Mouse (Mus musculus): ENCODE measurements around the gene Cd86. TPM values are rescaled to one million over a fixed set of nuclear protein-coding genes. Genes with fewer than 3 reads are reported as not detected.

The Cd86 gene
- polyA plus RNA-seq, 1 experiment from 2014 or later = 2.0 TPM

DNA sequence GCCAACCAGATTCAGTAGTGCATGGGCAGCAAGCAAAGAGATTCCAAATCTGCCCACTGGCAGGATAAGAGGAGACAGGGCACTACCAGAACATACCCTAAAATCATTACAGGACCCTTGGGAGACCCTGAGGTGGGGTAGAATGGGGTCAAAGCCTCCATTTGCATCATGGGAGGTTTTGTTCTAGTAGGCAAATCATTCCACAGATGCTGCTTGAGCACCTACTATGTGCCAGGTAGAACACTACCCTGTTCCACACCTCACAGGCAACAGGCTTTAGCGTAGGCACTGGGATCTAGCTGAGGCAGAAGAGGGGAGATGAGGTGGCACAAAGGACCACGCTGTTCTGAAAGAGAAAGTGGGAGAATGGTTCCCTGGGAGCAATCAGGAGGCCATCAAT is 31.5 kb downstream of the Cd86 start:
- Histone ChIP-seq H3K4me2 (ENCODE audit: low read length) (no peak overlapping the region), H3K9ac (replicated peaks; ENCODE audit: low read length) (no peak overlapping the region), H3K4me1 (ENCODE audit: control insufficient read depth, insufficient read depth, low read length) (no peaks in the 10 kb centered on the region), H3K27me3 (ENCODE audit: control insufficient read depth, insufficient read depth, low read length) (no peaks in the 10 kb centered on the region), H3K4me3 (replicated peaks; ENCODE audit: low read depth, low read length) (no peak overlapping the region), H3K27ac (replicated peaks; ENCODE audit: low read depth, low read length) (no peak overlapping the region), H3K9me3 (ENCODE audit: control insufficient read depth, low read length) (no peaks in the 10 kb centered on the region), H3K36me3 (ENCODE audit: control insufficient read depth, insufficient read depth, low read length) (no peaks in the 10 kb centered on the region)
- 92% methylated on average over 2 of the region's 2 CpGs for WGBS
- ATAC-seq (ENCODE audit: low FRiP score, low TSS enrichment) (no peak), DNase-seq (no peak)

DNA sequence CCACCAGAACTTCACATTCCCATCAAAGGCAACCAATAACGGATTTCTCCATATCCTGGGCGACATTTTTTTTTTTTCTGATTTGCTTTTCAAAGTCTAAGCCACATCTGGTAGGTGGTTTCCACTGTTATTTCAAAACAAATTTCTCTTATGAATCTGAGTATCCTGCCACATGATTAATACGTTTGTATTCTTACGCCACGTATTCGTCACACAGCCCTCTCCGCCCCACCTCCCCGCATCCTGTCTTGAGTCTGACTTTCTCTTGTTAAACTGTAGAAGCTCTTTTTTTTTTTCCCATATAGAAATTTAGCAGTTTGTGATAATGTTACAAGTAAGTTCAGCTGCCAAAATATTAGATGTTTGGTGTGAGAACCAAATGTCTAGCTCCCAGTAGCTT is 33.7 kb downstream of the Cd86 start:
- Histone ChIP-seq H3K36me3 (ENCODE audit: control insufficient read depth, insufficient read depth, low read length) (no peaks in the 10 kb centered on the region), H3K4me3 (replicated peaks; ENCODE audit: low read depth, low read length) (no peak overlapping the region), H3K9me3 (ENCODE audit: control insufficient read depth, low read length) (no peaks in the 10 kb centered on the region), H3K9ac (replicated peaks; ENCODE audit: low read length) (no peak overlapping the region), H3K27me3 (ENCODE audit: control insufficient read depth, insufficient read depth, low read length) (no peaks in the 10 kb centered on the region), H3K27ac (replicated peaks; ENCODE audit: low read depth, low read length) (no peak overlapping the region), H3K4me2 (ENCODE audit: low read length) (no peak overlapping the region), H3K4me1 (ENCODE audit: control insufficient read depth, insufficient read depth, low read length) (no peaks in the 10 kb centered on the region)
- DNase-seq = no peak
- WGBS = 94% methylated on average over 8 of the region's 8 CpGs
- ATAC-seq (ENCODE audit: low FRiP score, low TSS enrichment) = no peak

DNA sequence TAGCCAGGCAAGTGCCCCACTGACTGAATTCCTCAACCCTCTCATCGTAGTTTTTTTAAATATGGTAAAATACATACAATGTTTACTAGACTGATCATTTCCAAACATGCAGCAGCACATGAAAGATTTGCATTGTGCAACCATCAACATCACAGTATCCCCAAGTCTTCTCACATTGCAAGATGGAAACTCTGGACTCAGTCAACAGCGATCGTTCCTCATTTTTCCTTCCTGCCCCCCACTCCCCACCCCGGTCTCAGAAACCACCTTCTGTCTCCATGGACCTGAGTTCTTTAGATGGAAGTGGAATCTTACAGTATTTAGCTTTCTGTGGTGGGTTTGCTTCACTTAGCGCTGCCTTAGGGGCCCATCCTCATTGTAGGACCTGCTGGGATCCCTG is 34.3 kb downstream of the Cd86 start:
- no peak for ATAC-seq (ENCODE audit: low FRiP score, low TSS enrichment)
- H3K27ac ChIP-seq (replicated peaks; ENCODE audit: low read depth, low read length) = no peak overlapping the region
- H3K9ac ChIP-seq (replicated peaks; ENCODE audit: low read length) = no peak overlapping the region
- no peaks in the 10 kb centered on the region for H3K36me3 ChIP-seq (ENCODE audit: control insufficient read depth, insufficient read depth, low read length)
- no peaks in the 10 kb centered on the region for H3K4me1 ChIP-seq (ENCODE audit: control insufficient read depth, insufficient read depth, low read length)
- H3K4me2 ChIP-seq (ENCODE audit: low read length) = no peak overlapping the region
- no peak for DNase-seq
- WGBS = 92% methylated on average over 5 of the region's 5 CpGs
- no peak overlapping the region for H3K4me3 ChIP-seq (replicated peaks; ENCODE audit: low read depth, low read length)
- no peaks in the 10 kb centered on the region for H3K27me3 ChIP-seq (ENCODE audit: control insufficient read depth, insufficient read depth, low read length)
- no peaks in the 10 kb centered on the region for H3K9me3 ChIP-seq (ENCODE audit: control insufficient read depth, low read length)

DNA sequence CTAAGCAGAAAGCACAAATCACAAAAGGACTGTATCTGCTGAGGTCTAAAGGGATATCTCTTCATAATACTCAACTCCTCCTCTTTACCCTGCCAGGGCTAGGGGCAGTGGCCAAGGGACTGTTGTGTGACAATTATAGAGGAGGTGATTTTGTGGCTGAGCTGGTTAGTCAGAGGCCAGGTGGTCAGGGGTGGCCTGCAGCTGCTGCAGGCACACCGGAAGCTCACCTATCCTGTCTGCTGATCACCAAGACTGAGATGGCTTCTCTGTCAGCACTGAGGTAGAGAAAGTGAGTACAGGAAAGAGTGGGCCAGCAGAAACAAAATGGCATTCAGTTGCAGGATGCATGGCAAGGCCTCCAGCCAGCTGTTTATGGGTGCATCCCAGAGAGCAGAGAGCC is 38.1 kb downstream of the Cd86 start:
- Histone ChIP-seq H3K27me3 (ENCODE audit: control insufficient read depth, insufficient read depth, low read length) (no peaks in the 10 kb centered on the region), H3K9ac (replicated peaks; ENCODE audit: low read length) (no peak overlapping the region), H3K4me3 (replicated peaks; ENCODE audit: low read depth, low read length) (no peak overlapping the region), H3K27ac (replicated peaks; ENCODE audit: low read depth, low read length) (no peak overlapping the region), H3K9me3 (ENCODE audit: control insufficient read depth, low read length) (no peaks in the 10 kb centered on the region), H3K4me2 (ENCODE audit: low read length) (no peak overlapping the region), H3K36me3 (ENCODE audit: control insufficient read depth, insufficient read depth, low read length) (no peaks in the 10 kb centered on the region), H3K4me1 (ENCODE audit: control insufficient read depth, insufficient read depth, low read length) (no peaks in the 10 kb centered on the region)
- ATAC-seq (ENCODE audit: low FRiP score, low TSS enrichment) = no peak
- no peak for DNase-seq
- 94% methylated on average over 1 of the region's 1 CpGs for WGBS

DNA sequence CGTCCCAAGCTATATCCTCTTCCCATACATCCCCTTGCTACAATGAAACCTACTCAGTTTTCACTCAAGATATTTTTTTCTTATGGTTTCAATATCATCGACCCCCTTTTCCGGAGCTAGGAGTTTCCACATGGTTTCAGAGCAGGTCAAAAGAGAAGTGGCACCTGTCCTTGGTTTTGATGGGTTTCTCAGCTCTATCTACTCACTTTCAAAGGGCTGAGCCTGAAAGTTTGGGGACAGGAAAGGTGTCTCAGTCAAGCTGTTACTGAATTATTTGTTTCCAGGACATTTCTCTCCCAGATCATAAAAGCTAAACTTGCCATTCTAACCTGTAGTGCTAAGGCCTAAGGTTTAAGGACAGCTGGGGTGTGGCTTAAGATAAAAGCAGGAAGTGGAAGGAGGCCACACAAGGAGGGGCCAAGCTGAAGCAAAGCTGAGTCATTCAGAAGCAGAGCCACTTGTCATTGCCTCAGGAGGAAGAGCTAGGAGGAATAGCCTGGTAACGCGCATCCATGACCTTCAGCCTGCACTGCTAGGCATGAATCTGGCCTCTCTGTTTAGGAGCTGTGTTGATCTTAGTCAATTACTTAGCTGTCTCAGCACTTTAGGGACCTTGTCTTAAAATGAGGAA is 39.2 kb downstream of the Cd86 start:
- no peak overlapping the region for H3K27ac ChIP-seq (replicated peaks; ENCODE audit: low read depth, low read length)
- no peak overlapping the region for H3K9ac ChIP-seq (replicated peaks; ENCODE audit: low read length)
- H3K9me3 ChIP-seq (ENCODE audit: control insufficient read depth, low read length) = no peaks in the 10 kb centered on the region
- H3K36me3 ChIP-seq (ENCODE audit: control insufficient read depth, insufficient read depth, low read length) = no peaks in the 10 kb centered on the region
- ATAC-seq (ENCODE audit: low FRiP score, low TSS enrichment) = no peak
- DNase-seq = no peak
- no peak overlapping the region for H3K4me2 ChIP-seq (ENCODE audit: low read length)
- no peaks in the 10 kb centered on the region for H3K27me3 ChIP-seq (ENCODE audit: control insufficient read depth, insufficient read depth, low read length)
- no peak overlapping the region for H3K4me3 ChIP-seq (replicated peaks; ENCODE audit: low read depth, low read length)
- no peaks in the 10 kb centered on the region for H3K4me1 ChIP-seq (ENCODE audit: control insufficient read depth, insufficient read depth, low read length)
- 92% methylated on average over 5 of the region's 5 CpGs for WGBS

GRCm38 (mm10) chr16:36625909-36626308 is 40.0 kb downstream of the Cd86 start:
- H3K36me3 ChIP-seq (ENCODE audit: control insufficient read depth, insufficient read depth, low read length) = no peaks in the 10 kb centered on the region

GRCm38 (mm10) chr16:36622320-36622719 is 43.6 kb downstream of the Cd86 start:
- H3K9me3 ChIP-seq (ENCODE audit: control insufficient read depth, low read length) = no peaks in the 10 kb centered on the region
- H3K36me3 ChIP-seq (ENCODE audit: control insufficient read depth, insufficient read depth, low read length) = no peaks in the 10 kb centered on the region
- ATAC-seq (ENCODE audit: low FRiP score, low TSS enrichment) = no peak
- no peak overlapping the region for H3K4me3 ChIP-seq (replicated peaks; ENCODE audit: low read depth, low read length)
- H3K9ac ChIP-seq (replicated peaks; ENCODE audit: low read length) = no peak overlapping the region
- 90% methylated on average over 3 of the region's 3 CpGs for WGBS
- DNase-seq = peak; percentile 13
- H3K27me3 ChIP-seq (ENCODE audit: control insufficient read depth, insufficient read depth, low read length) = no peaks in the 10 kb centered on the region
- H3K4me1 ChIP-seq (ENCODE audit: control insufficient read depth, insufficient read depth, low read length) = no peaks in the 10 kb centered on the region
- H3K4me2 ChIP-seq (ENCODE audit: low read length) = no peak overlapping the region
- H3K27ac ChIP-seq (replicated peaks; ENCODE audit: low read depth, low read length) = no peak overlapping the region

More at GRCm38 (mm10) chr16:36625909-36626308, 40.0 kb downstream of the Cd86 start:
- no peak overlapping the region for H3K9ac ChIP-seq (replicated peaks; ENCODE audit: low read length)
- no peak overlapping the region for H3K27ac ChIP-seq (replicated peaks; ENCODE audit: low read depth, low read length)
- no peak overlapping the region for H3K4me2 ChIP-seq (ENCODE audit: low read length)
- no peak for DNase-seq
- WGBS = 97% methylated on average over 1 of the region's 1 CpGs
- H3K4me3 ChIP-seq (replicated peaks; ENCODE audit: low read depth, low read length) = no peak overlapping the region
- no peak for ATAC-seq (ENCODE audit: low FRiP score, low TSS enrichment)
- no peaks in the 10 kb centered on the region for H3K27me3 ChIP-seq (ENCODE audit: control insufficient read depth, insufficient read depth, low read length)
- H3K4me1 ChIP-seq (ENCODE audit: control insufficient read depth, insufficient read depth, low read length) = no peaks in the 10 kb centered on the region
- no peaks in the 10 kb centered on the region for H3K9me3 ChIP-seq (ENCODE audit: control insufficient read depth, low read length)

- no peak overlapping the region for H3K4me2 ChIP-seq (ENCODE audit: low read length)
- H3K27ac ChIP-seq (replicated peaks; ENCODE audit: low read depth, low read length) = no peak overlapping the region
- H3K9ac ChIP-seq (replicated peaks; ENCODE audit: low read length) = no peak overlapping the region
- H3K4me1 ChIP-seq (ENCODE audit: control insufficient read depth, insufficient read depth, low read length) = no peaks in the 10 kb centered on the region
- H3K4me3 ChIP-seq (replicated peaks; ENCODE audit: low read depth, low read length) = no peak overlapping the region
- DNase-seq = no peak
- H3K9me3 ChIP-seq (ENCODE audit: control insufficient read depth, low read length) = no peaks in the 10 kb centered on the region
- ATAC-seq (ENCODE audit: low FRiP score, low TSS enrichment) = no peak
- 72% methylated on average over 3 of the region's 3 CpGs for WGBS
- no peaks in the 10 kb centered on the region for H3K27me3 ChIP-seq (ENCODE audit: control insufficient read depth, insufficient read depth, low read length)
- H3K36me3 ChIP-seq (ENCODE audit: control insufficient read depth, insufficient read depth, low read length) = no peaks in the 10 kb centered on the region
These were observed 44.8 kb downstream of the Cd86 start for GRCm38 (mm10) chr16:36621108-36621507.

GRCm38 (mm10) chr16:36613701-36614100 is 52.2 kb downstream of the Cd86 start:
- H3K4me2 ChIP-seq (ENCODE audit: low read length) = no peak overlapping the region
- no peak overlapping the region for H3K9ac ChIP-seq (replicated peaks; ENCODE audit: low read length)
- no peak overlapping the region for H3K27ac ChIP-seq (replicated peaks; ENCODE audit: low read depth, low read length)
- DNase-seq (no peak), ATAC-seq (ENCODE audit: low FRiP score, low TSS enrichment) (no peak)
- H3K4me3 ChIP-seq (replicated peaks; ENCODE audit: low read depth, low read length) = no peak overlapping the region
- no peaks in the 10 kb centered on the region for H3K4me1 ChIP-seq (ENCODE audit: control insufficient read depth, insufficient read depth, low read length)
- H3K36me3 ChIP-seq (ENCODE audit: control insufficient read depth, insufficient read depth, low read length) = no peaks in the 10 kb centered on the region
- 82% methylated on average over 2 of the region's 2 CpGs for WGBS
- no peaks in the 10 kb centered on the region for H3K9me3 ChIP-seq (ENCODE audit: control insufficient read depth, low read length)
- H3K27me3 ChIP-seq (ENCODE audit: control insufficient read depth, insufficient read depth, low read length) = no peaks in the 10 kb centered on the region

All from midbrain, embryonic 14.5 days (tissue).